Mouse (Mus musculus): ENCODE measurements around the gene Anks6. TPM values are rescaled to one million over a fixed set of nuclear protein-coding genes. Genes with fewer than 3 reads are reported as not detected.

Anks6 gene
- total RNA-seq, 1 experiment from 2014 or later: 0.57 TPM

- ATAC-seq (replicated peaks; ENCODE audit: insufficient number of reproducible peaks, low FRiP score, low TSS enrichment, poor library complexity, severe bottlenecking): no peak
These were observed 8.0 kb downstream of the Anks6 start for GRCm38 (mm10) chr4:47049216-47049615.

- ATAC-seq (replicated peaks; ENCODE audit: insufficient number of reproducible peaks, low FRiP score, low TSS enrichment, poor library complexity, severe bottlenecking): no peak
These were observed 9.5 kb downstream of the Anks6 start for GRCm38 (mm10) chr4:47047765-47048164.

- no peak for ATAC-seq (replicated peaks; ENCODE audit: insufficient number of reproducible peaks, low FRiP score, low TSS enrichment, poor library complexity, severe bottlenecking)
These were observed 10.3 kb downstream of the Anks6 start for GRCm38 (mm10) chr4:47046974-47047373.

- ATAC-seq (replicated peaks; ENCODE audit: insufficient number of reproducible peaks, low FRiP score, low TSS enrichment, poor library complexity, severe bottlenecking): no peak
These were observed 13.4 kb downstream of the Anks6 start for GRCm38 (mm10) chr4:47043866-47044265.

GRCm38 (mm10) chr4:47039586-47039985 lies 17.6 kb downstream of the Anks6 start:
- ATAC-seq (replicated peaks; ENCODE audit: insufficient number of reproducible peaks, low FRiP score, low TSS enrichment, poor library complexity, severe bottlenecking): no peak

- ATAC-seq (replicated peaks; ENCODE audit: insufficient number of reproducible peaks, low FRiP score, low TSS enrichment, poor library complexity, severe bottlenecking): peak; percentile 66
These were observed 19.9 kb downstream of the Anks6 start for GRCm38 (mm10) chr4:47037321-47037657.

GRCm38 (mm10) chr4:47036486-47037320 lies 20.5 kb downstream of the Anks6 start:
- ATAC-seq (replicated peaks; ENCODE audit: insufficient number of reproducible peaks, low FRiP score, low TSS enrichment, poor library complexity, severe bottlenecking): no peak

- ATAC-seq (replicated peaks; ENCODE audit: insufficient number of reproducible peaks, low FRiP score, low TSS enrichment, poor library complexity, severe bottlenecking): no peak
These were observed 21.7 kb downstream of the Anks6 start for GRCm38 (mm10) chr4:47035536-47035935.

GRCm38 (mm10) chr4:47032171-47032570 lies 25.1 kb downstream of the Anks6 start:
- ATAC-seq (replicated peaks; ENCODE audit: insufficient number of reproducible peaks, low FRiP score, low TSS enrichment, poor library complexity, severe bottlenecking): no peak

- ATAC-seq (replicated peaks; ENCODE audit: insufficient number of reproducible peaks, low FRiP score, low TSS enrichment, poor library complexity, severe bottlenecking): no peak
These were observed 28.4 kb downstream of the Anks6 start for GRCm38 (mm10) chr4:47028791-47029190.

GRCm38 (mm10) chr4:47023949-47024348 lies 33.3 kb downstream of the Anks6 start:
- no peak for ATAC-seq (replicated peaks; ENCODE audit: insufficient number of reproducible peaks, low FRiP score, low TSS enrichment, poor library complexity, severe bottlenecking)

- ATAC-seq (replicated peaks; ENCODE audit: insufficient number of reproducible peaks, low FRiP score, low TSS enrichment, poor library complexity, severe bottlenecking): no peak
These were observed 34.2 kb downstream of the Anks6 start for GRCm38 (mm10) chr4:47022804-47023603.

- 0 out of 2 replicates have a peak, but pooled peaks have one; percentile 41 for ATAC-seq (replicated peaks; ENCODE audit: insufficient number of reproducible peaks, low FRiP score, low TSS enrichment, poor library complexity, severe bottlenecking)
These were observed 36.7 kb downstream of the Anks6 start for GRCm38 (mm10) chr4:47020563-47020962.

- no peak for ATAC-seq (replicated peaks; ENCODE audit: insufficient number of reproducible peaks, low FRiP score, low TSS enrichment, poor library complexity, severe bottlenecking)
These were observed 42.1 kb downstream of the Anks6 start for GRCm38 (mm10) chr4:47015156-47015555.

GRCm38 (mm10) chr4:47012476-47012875 lies 44.8 kb downstream of the Anks6 start:
- ATAC-seq (replicated peaks; ENCODE audit: insufficient number of reproducible peaks, low FRiP score, low TSS enrichment, poor library complexity, severe bottlenecking): no peak

GRCm38 (mm10) chr4:47010400-47011231 lies 46.6 kb downstream of the Anks6 start:
- ATAC-seq (replicated peaks; ENCODE audit: insufficient number of reproducible peaks, low FRiP score, low TSS enrichment, poor library complexity, severe bottlenecking): peak; percentile 68

- no peak for ATAC-seq (replicated peaks; ENCODE audit: insufficient number of reproducible peaks, low FRiP score, low TSS enrichment, poor library complexity, severe bottlenecking)
These were observed 56.4 kb downstream of the Anks6 start for GRCm38 (mm10) chr4:47000626-47001395.

GRCm38 (mm10) chr4:46997969-46998368 lies 59.3 kb downstream of the Anks6 start:
- ATAC-seq (replicated peaks; ENCODE audit: insufficient number of reproducible peaks, low FRiP score, low TSS enrichment, poor library complexity, severe bottlenecking): no peak

Data from monocyte, adult 5-6 weeks (primary cell).